Mouse (Mus musculus) kidney, adult 2 months (tissue): ENCODE measurements at regions not wholly inside any gene's neighbourhood (a gene's known extent, or its start where the extent isn't known, plus 50 kb on each side); places are given as distances from the start of the nearest gene placed in this dataset.

Source experiments
- CTCF ChIP-seq: fragments of 200-500 bp; conservative IDR thresholded peaks from 2 replicates; pipeline ENCODE4 v1.5.1; 2011; ENCODE audit warnings: low read depth, mild to moderate bottlenecking, control low read depth, low read length, moderate library complexity, mixed read lengths; ENCODE audit not compliant: insufficient read depth, insufficient read length
- POLR2A ChIP-seq: fragments of 200-500 bp; IDR thresholded peaks from one replicate; pipeline ENCODE4 v1.6.1; 2011; ENCODE audit warnings: low read depth, low read length, control low read depth

DNA sequence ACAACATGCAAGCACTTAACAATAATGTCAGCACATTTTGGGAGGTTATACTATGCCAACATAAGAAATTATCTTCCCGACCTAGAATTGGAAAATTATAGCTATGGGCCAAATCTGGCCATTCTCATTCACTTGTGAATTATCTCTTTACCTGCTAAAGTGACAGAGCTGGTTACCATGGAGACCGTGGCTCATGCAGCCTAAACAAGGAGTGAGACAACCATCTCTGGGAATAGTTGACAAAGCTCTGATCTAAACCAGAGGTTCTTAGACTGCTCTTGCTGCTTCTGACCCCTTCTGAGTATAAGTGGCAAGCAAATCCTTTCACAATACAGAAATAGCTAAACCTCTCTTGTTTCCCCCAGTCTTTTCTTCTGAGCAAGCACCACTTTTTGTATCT is 108.7 kb upstream of the Fam216b start:
- TF ChIP-seq CTCF = no peak
- TF ChIP-seq POLR2A = no peak
